Mouse (Mus musculus): Measurements from ENCODE around the gene Cfap299. TPM values are rescaled to one million over a fixed set of nuclear protein-coding genes. Genes with fewer than 3 reads are reported as not detected.
"Not testable (repeated sequence)": the region's sequence is repeated elsewhere in the genome, so short reads cannot be mapped to it uniquely, and the experiment has no call there.

Cfap299 gene
- total RNA-seq, 2 experiments from 2014 or later: not detected

- no peak for DNase-seq
Measured at GRCm38 (mm10) chr5:98523783-98524182, 194.7 kb downstream of the Cfap299 start.

GRCm38 (mm10) chr5:98541333-98541732, 212.2 kb downstream of the Cfap299 start:
- DNase-seq: no peak

- DNase-seq: no peak
Measured at GRCm38 (mm10) chr5:98550285-98550684, 221.2 kb downstream of the Cfap299 start.

- no peak for DNase-seq
Measured at GRCm38 (mm10) chr5:98550873-98551272, 221.8 kb downstream of the Cfap299 start.

- no peak for DNase-seq
Measured at GRCm38 (mm10) chr5:98552395-98552794, 223.3 kb downstream of the Cfap299 start, which contains the start of gene Gm11111. Gene Gm11111 (plus strand): TSS chr5:98552695.

- DNase-seq: no peak
Measured at GRCm38 (mm10) chr5:98552811-98553601, 223.9 kb downstream of the Cfap299 start.

- DNase-seq: no peak
Measured at GRCm38 (mm10) chr5:98561301-98561700, 232.2 kb downstream of the Cfap299 start.

- no peak for DNase-seq
Measured at GRCm38 (mm10) chr5:98562806-98563205, 233.7 kb downstream of the Cfap299 start.

- no peak for DNase-seq
Measured at GRCm38 (mm10) chr5:98563801-98564200, 234.7 kb downstream of the Cfap299 start.

GRCm38 (mm10) chr5:98566461-98567193, 237.5 kb downstream of the Cfap299 start:
- no peak for DNase-seq

GRCm38 (mm10) chr5:98568481-98568880, 239.4 kb downstream of the Cfap299 start:
- DNase-seq: no peak

- no peak for DNase-seq
Measured at GRCm38 (mm10) chr5:98569029-98569513, 240.0 kb downstream of the Cfap299 start.

- no peak for DNase-seq
Measured at GRCm38 (mm10) chr5:98572392-98572791, 243.3 kb downstream of the Cfap299 start.

GRCm38 (mm10) chr5:98574711-98575470, 245.8 kb downstream of the Cfap299 start:
- no peak for DNase-seq

GRCm38 (mm10) chr5:98575471-98575834, 246.3 kb downstream of the Cfap299 start:
- DNase-seq: no peak

GRCm38 (mm10) chr5:98576538-98576937, 247.4 kb downstream of the Cfap299 start:
- DNase-seq: not testable (repeated sequence)

- DNase-seq: no peak
Measured at GRCm38 (mm10) chr5:98578398-98578797, 249.3 kb downstream of the Cfap299 start.

GRCm38 (mm10) chr5:98580811-98581210, 251.7 kb downstream of the Cfap299 start:
- DNase-seq: no peak

- DNase-seq: no peak
Measured at GRCm38 (mm10) chr5:98582051-98582450, 252.9 kb downstream of the Cfap299 start.

GRCm38 (mm10) chr5:98585915-98586314, 256.8 kb downstream of the Cfap299 start:
- no peak for DNase-seq

- DNase-seq: no peak
Measured at GRCm38 (mm10) chr5:98613511-98613910, 284.4 kb downstream of the Cfap299 start.

GRCm38 (mm10) chr5:98616902-98617301, 287.8 kb downstream of the Cfap299 start:
- no peak for DNase-seq

GRCm38 (mm10) chr5:98617416-98617815, 288.3 kb downstream of the Cfap299 start:
- no peak for DNase-seq
